Mouse (Mus musculus) hematopoietic stem cell, adult 5-6 weeks (primary cell): Measurements from ENCODE around the gene Unc45a. TPM values are rescaled to one million over a fixed set of nuclear protein-coding genes. Genes with fewer than 3 reads are reported as not detected.

ENCODE experiments used
- total RNA-seq: library from RNA; stranded (forward); fragments of 172-1452, 232-1000 nt; gene quantifications from 2 replicates; pipeline ENCODE4 v1.2.3, GENCODE M21; 2017

Unc45a gene
- total RNA-seq, 1 experiment from 2014 or later = 24.5 TPM

Other genes with a start within 250 kb of the Unc45a start
- gene Idh2, start 225.6 kb downstream of the Unc45a start, total RNA-seq = 180 and 242 TPM in 2 replicates
- 9.2 and 11.4 TPM in 2 replicates for gene Sema4b, start 154.2 kb downstream of the Unc45a start, total RNA-seq
- gene Cib1, start 108.2 kb downstream of the Unc45a start, total RNA-seq = 28.0 and 29.3 TPM in 2 replicates
- gene Gdpgp1, start 108.1 kb downstream of the Unc45a start, total RNA-seq = 3.0 and 3.1 TPM in 2 replicates
- 0.81 TPM in 1 of 2 replicates, not detected in the other for gene Ttll13, start 94.6 kb downstream of the Unc45a start, total RNA-seq
- gene Ngrn, start 79.8 kb downstream of the Unc45a start, total RNA-seq = 30.3 and 36.3 TPM in 2 replicates
- 27.2 and 36.7 TPM in 2 replicates for gene Vps33b, start 71.4 kb downstream of the Unc45a start, total RNA-seq
- gene Prc1, start 46.6 kb downstream of the Unc45a start, total RNA-seq = 145 and 166 TPM in 2 replicates
- 11.0 and 23.2 TPM in 2 replicates for gene Rccd1, start 16.6 kb downstream of the Unc45a start, total RNA-seq
- gene Hddc3, start 2.1 kb upstream of the Unc45a start, total RNA-seq = 23.5 and 29.5 TPM in 2 replicates
- 61.0 and 65.0 TPM in 2 replicates for gene Man2a2, start 30.4 kb upstream of the Unc45a start, total RNA-seq
- gene Fes, start 46.9 kb upstream of the Unc45a start, total RNA-seq = 52.5 and 84.0 TPM in 2 replicates
- 11.7 and 14.1 TPM in 2 replicates for gene Furin, start 64.4 kb upstream of the Unc45a start, total RNA-seq
- gene Blm, start 194.1 kb upstream of the Unc45a start, total RNA-seq = 37.0 and 37.3 TPM in 2 replicates